Mouse (Mus musculus) MEL (cell line): ENCODE results near the gene Cntn3.

Source experiments
- CTCF ChIP-seq, 3 experiments: IDR thresholded peaks in 2 of 3; conservative IDR thresholded peaks in 1 of 3; 2 replicates each; pipeline ENCODE4 v1.5.1; 2011 to 2012; ENCODE audit warnings: low read length in 3 of 3, low read depth in 2 of 3, mild to moderate bottlenecking in 2 of 3, improper control_type of control experiment in 1 of 3, inconsistent platforms in 1 of 3, mixed read lengths in 1 of 3, moderate library complexity in 1 of 3; ENCODE audit not compliant: control insufficient read depth in 1 of 3, insufficient read depth in 1 of 3, poor library complexity in 1 of 3, severe bottlenecking in 1 of 3
- USF1 ChIP-seq: IDR thresholded peaks from 2 replicates; pipeline ENCODE4 v1.6.1; 2014; ENCODE audit warnings: low read depth, mild to moderate bottlenecking, inconsistent platforms, low read length, improper control_type of control experiment, moderate library complexity

DNA sequence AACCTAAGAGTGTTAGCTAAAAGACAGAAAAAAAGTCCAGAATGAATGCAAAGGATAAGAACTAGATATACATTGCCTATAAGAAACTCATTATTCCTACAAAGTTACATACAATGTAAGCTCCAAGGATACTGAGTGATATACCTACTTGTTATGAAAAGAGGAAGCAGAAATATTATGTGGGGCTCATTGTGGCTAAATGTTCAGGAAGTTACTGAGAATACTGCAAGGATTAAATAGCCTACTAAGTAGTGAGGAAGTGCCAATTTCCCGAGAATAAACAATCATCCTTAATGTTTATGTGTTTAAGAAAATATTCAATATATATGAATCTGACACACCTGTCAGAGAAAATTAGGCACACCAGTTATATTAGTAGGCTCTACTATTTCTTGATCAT lies 341.9 kb downstream of the Cntn3 start:
- TF ChIP-seq CTCF (IDR thresholded peaks at IDR 0.05 in 2 of 3, conservative IDR thresholded peaks at IDR 0.05 in 1 of 3; ENCODE audit: control insufficient read depth in 1 of 3, insufficient read depth in 1 of 3, low read depth in 2 of 3, low read length in 3 of 3, poor library complexity in 1 of 3, severe bottlenecking in 1 of 3) (no peak), USF1 (no peak)
